Mouse (Mus musculus) midbrain, embryonic 12.5 days (tissue): ENCODE measurements around the gene Opn1sw. TPM values are rescaled to one million over a fixed set of nuclear protein-coding genes. Genes with fewer than 3 reads are reported as not detected.
A peak's percentile ranks its signal among the peaks of the same experiment; 100 is the strongest.
"Not testable (repeated sequence)": the region's sequence is repeated elsewhere in the genome, so short reads cannot be mapped to it uniquely, and the experiment has no call there.

Experiments
- ATAC-seq: fragments of 200-750 bp; cut with Nextera tagmentation; 2 replicates; pipeline ENCODE4 v1.8.0; 2017; ENCODE audit warnings: low read depth, moderate TSS enrichment, moderate library complexity; ENCODE audit not compliant: low FRiP score
- H3K27ac ChIP-seq: fragments of 300-500 bp; sonication (generic); replicated peaks from 2 replicates; pipeline ENCODE4 v1.5.1; 2016; ENCODE audit warnings: mild to moderate bottlenecking
- H3K27me3 ChIP-seq: fragments of 300-500 bp; sonication (generic); 2 replicates; pipeline ENCODE4 v1.6.1; 2016; ENCODE audit warnings: mild to moderate bottlenecking
- H3K36me3 ChIP-seq: fragments of 300-500 bp; sonication (generic); 2 replicates; pipeline ENCODE4 v1.6.1; 2016
- H3K4me1 ChIP-seq: fragments of 300-500 bp; sonication (generic); 2 replicates; pipeline ENCODE4 v1.6.1; 2016
- H3K4me2 ChIP-seq: fragments of 300-500 bp; sonication (generic); replicated peaks from 2 replicates; pipeline ENCODE4 v1.6.1; 2016; ENCODE audit warnings: mild to moderate bottlenecking, moderate library complexity
- H3K4me3 ChIP-seq: fragments of 300-500 bp; sonication (generic); 2 replicates; pipeline ENCODE4 v1.5.1; 2016; ENCODE audit warnings: mild to moderate bottlenecking
- H3K9ac ChIP-seq: fragments of 300-500 bp; sonication (generic); replicated peaks from 2 replicates; pipeline ENCODE4 v1.6.1; 2016; ENCODE audit warnings: mild to moderate bottlenecking, moderate library complexity
- H3K9me3 ChIP-seq: fragments of 300-500 bp; sonication (generic); 2 replicates; pipeline ENCODE4 v1.6.1; 2016; ENCODE audit warnings: mild to moderate bottlenecking
- WGBS: fragments of 180-500 bp; shearing (Covaris S2); methylation state at CpG from one replicate; pipeline ENCODE4 v1.1.7; 2016; 5-methylcytosine and 5-hydroxymethylcytosine counted together
- polyA plus RNA-seq: library from polyadenylated mRNA; unstranded; fragments of >200 nt; fragmentation: Nextera tagmentation; extraction: Ambion mirVana; gene quantifications from 2 replicates; pipeline ENCODE4 v1.2.1, GENCODE M21; 2016

Gene Opn1sw
- polyA plus RNA-seq, 1 experiment from 2014 or later = 0.13 TPM

- H3K4me3 ChIP-seq = no peak overlapping the region
- no peak for ATAC-seq
- peaks cover 40% of the 10 kb centered on the region for H3K36me3 ChIP-seq
- no peak overlapping the region for H3K9ac ChIP-seq
- H3K27ac ChIP-seq = no peak overlapping the region
- no peak overlapping the region for H3K4me2 ChIP-seq
- WGBS = 70% methylated on average over 7 of the region's 7 CpGs
- no peaks in the 10 kb centered on the region; the same call in 1 of the 2 replicates for H3K4me1 ChIP-seq
- H3K27me3 ChIP-seq = no peaks in the 10 kb centered on the region
- H3K9me3 ChIP-seq = no peaks in the 10 kb centered on the region
Observed at GRCm38 (mm10) chr6:29362246-29363128, 25.8 kb downstream of the Opn1sw start.

GRCm38 (mm10) chr6:29360211-29360610 is 28.1 kb downstream of the Opn1sw start:
- H3K9me3 ChIP-seq = no peaks in the 10 kb centered on the region
- H3K27me3 ChIP-seq = no peaks in the 10 kb centered on the region
- H3K36me3 ChIP-seq = peaks cover 33% of the 10 kb centered on the region
- no peak overlapping the region for H3K4me3 ChIP-seq
- H3K4me2 ChIP-seq = no peak overlapping the region
- H3K27ac ChIP-seq = no peak overlapping the region
- no peaks in the 10 kb centered on the region; the same call in 1 of the 2 replicates for H3K4me1 ChIP-seq
- no peak overlapping the region for H3K9ac ChIP-seq
- no peak for ATAC-seq
- 90% methylated on average over 6 of the region's 6 CpGs for WGBS

- Histone ChIP-seq H3K27ac (no peak overlapping the region), H3K27me3 (no peaks in the 10 kb centered on the region), H3K4me2 (no peak overlapping the region), H3K9ac (no peak overlapping the region), H3K9me3 (no peaks in the 10 kb centered on the region), H3K4me3 (no peak overlapping the region), H3K4me1 (no peaks in the 10 kb centered on the region; the same call in 1 of the 2 replicates), H3K36me3 (peaks cover 33% of the 10 kb centered on the region)
- 95% methylated on average over 3 of the region's 3 CpGs for WGBS
- no peak for ATAC-seq
Observed at GRCm38 (mm10) chr6:29359386-29359785, 28.9 kb downstream of the Opn1sw start.

GRCm38 (mm10) chr6:29352816-29353215 is 35.5 kb downstream of the Opn1sw start:
- Histone ChIP-seq H3K9ac (no peak overlapping the region), H3K27me3 (no peaks in the 10 kb centered on the region), H3K4me2 (no peak overlapping the region), H3K27ac (no peak overlapping the region), H3K9me3 (no peaks in the 10 kb centered on the region), H3K36me3 (0 out of 2 replicates have a peak, but pooled peaks cover 15% of the 10 kb centered on the region), H3K4me3 (no peak overlapping the region), H3K4me1 (peaks cover 7% of the 10 kb centered on the region)
- 44% methylated on average over 5 of the region's 5 CpGs for WGBS
- ATAC-seq = no peak

- Histone ChIP-seq H3K4me3 (no peak overlapping the region), H3K27me3 (no peaks in the 10 kb centered on the region), H3K9me3 (no peaks in the 10 kb centered on the region), H3K4me1 (peaks cover 11% of the 10 kb centered on the region), H3K9ac (no peak overlapping the region), H3K4me2 (no peak overlapping the region), H3K27ac (no peak overlapping the region), H3K36me3 (0 out of 2 replicates have a peak, but pooled peaks cover 4% of the 10 kb centered on the region)
- ATAC-seq = no peak
Observed at GRCm38 (mm10) chr6:29351613-29352012, 36.7 kb downstream of the Opn1sw start.

- H3K27me3 ChIP-seq = no peaks in the 10 kb centered on the region
- peak overlapping the region; percentile 78 for H3K4me3 ChIP-seq
- H3K4me2 ChIP-seq = peak overlapping the region; percentile 79
- H3K9me3 ChIP-seq = no peaks in the 10 kb centered on the region
- H3K27ac ChIP-seq = peak overlapping the region; percentile 64
- ATAC-seq = no peak
- WGBS = under 1% methylated on average over 15 of the region's 15 CpGs
- no peaks in the 10 kb centered on the region for H3K36me3 ChIP-seq
- peak overlapping the region; percentile 88 for H3K9ac ChIP-seq
- peaks cover 11% of the 10 kb centered on the region for H3K4me1 ChIP-seq
Observed at GRCm38 (mm10) chr6:29348371-29348724, 39.9 kb downstream of the Opn1sw start.

GRCm38 (mm10) chr6:29347665-29348370 is 40.5 kb downstream of the Opn1sw start, which contains the start of gene Calu:
Gene Calu (plus strand): TSS chr6:29348069.
- peak within 1 kb of the TSS; percentile 88 for H3K9ac ChIP-seq
- H3K27ac ChIP-seq = peak within 1 kb of the TSS; percentile 75
- peak within 1 kb of the TSS; percentile 79 for H3K4me2 ChIP-seq
- no peaks in the 10 kb centered on the region for H3K36me3 ChIP-seq
- peak within 1 kb of the TSS; percentile 78 for H3K4me3 ChIP-seq
- H3K4me1 ChIP-seq = peaks cover 11% of the 10 kb centered on the region
- no peaks in the 10 kb centered on the region for H3K27me3 ChIP-seq
- peak; percentile 100 for ATAC-seq
- H3K9me3 ChIP-seq = no peaks in the 10 kb centered on the region
- WGBS = under 1% methylated on average over 55 of the region's 55 CpGs

- Histone ChIP-seq H3K27ac (peak overlapping the region; percentile 75; the same call in 1 of the 2 replicates), H3K36me3 (no peaks in the 10 kb centered on the region), H3K27me3 (no peaks in the 10 kb centered on the region), H3K4me1 (peaks cover 11% of the 10 kb centered on the region), H3K4me3 (peak overlapping the region; percentile 78), H3K4me2 (peak overlapping the region; percentile 79), H3K9ac (peak overlapping the region; percentile 68), H3K9me3 (no peaks in the 10 kb centered on the region)
- 43% methylated on average over 7 of the region's 7 CpGs for WGBS
- no peak for ATAC-seq
Observed at GRCm38 (mm10) chr6:29347189-29347588, 41.1 kb downstream of the Opn1sw start.

GRCm38 (mm10) chr6:29346512-29346911 is 41.8 kb downstream of the Opn1sw start:
- H3K36me3 ChIP-seq, H3K4me3 ChIP-seq, H3K27me3 ChIP-seq, H3K9me3 ChIP-seq, H3K27ac ChIP-seq, H3K9ac ChIP-seq, ATAC-seq, H3K4me2 ChIP-seq: not testable (repeated sequence)
- WGBS = 94% methylated on average over 2 of the region's 2 CpGs
- H3K4me1 ChIP-seq = peaks cover 11% of the 10 kb centered on the region

- no peak overlapping the region for H3K9ac ChIP-seq
- no peak overlapping the region for H3K4me3 ChIP-seq
- no peak overlapping the region for H3K4me2 ChIP-seq
- H3K36me3 ChIP-seq = no peaks in the 10 kb centered on the region
- H3K27ac ChIP-seq = no peak overlapping the region
- no peak for ATAC-seq
- no peaks in the 10 kb centered on the region for H3K4me1 ChIP-seq
- H3K27me3 ChIP-seq = peaks cover 4% of the 10 kb centered on the region; the same call in 1 of the 2 replicates
- no peaks in the 10 kb centered on the region for H3K9me3 ChIP-seq
- WGBS = 76% methylated on average over 4 of the region's 4 CpGs
Observed at GRCm38 (mm10) chr6:29329514-29329913, 58.8 kb downstream of the Opn1sw start.

GRCm38 (mm10) chr6:29326961-29327360 is 61.3 kb downstream of the Opn1sw start:
- 87% methylated on average over 9 of the region's 9 CpGs for WGBS
- Histone ChIP-seq H3K27ac (no peak overlapping the region), H3K36me3 (no peaks in the 10 kb centered on the region), H3K4me2 (no peak overlapping the region), H3K4me3 (no peak overlapping the region), H3K9me3 (no peaks in the 10 kb centered on the region), H3K27me3 (no peaks in the 10 kb centered on the region), H3K9ac (no peak overlapping the region), H3K4me1 (no peaks in the 10 kb centered on the region)
- no peak for ATAC-seq
